Mouse (Mus musculus) T-helper 2 cell (primary cell): ENCODE measurements around the gene Celf2.
"Not testable (repeated sequence)": the region's sequence is repeated elsewhere in the genome, so short reads cannot be mapped to it uniquely, and the experiment has no call there.

Experiments used
- in situ Hi-C: fragments of 300-600 bp; cut with MboI, MseI; formaldehyde crosslinking; loops from one replicate; pipeline ENCODE4 v1.15.1; 2025; ENCODE audit warnings: high pct_unique_total_duplicates

The Celf2 gene

GRCm38 (mm10) chr2:7509463-7509862 lies at the start of gene Celf2:
Celf2 (minus strand) TSS chr2:7509563.
- in situ Hi-C loops = not testable (repeated sequence)

- in situ Hi-C loops = no loop called here
Measured at GRCm38 (mm10) chr2:7555144-7555892, 46.0 kb upstream of the Celf2 start.

GRCm38 (mm10) chr2:7554601-7555000 lies 45.2 kb upstream of the Celf2 start:
- in situ Hi-C loops = no loop called here

- in situ Hi-C loops = no loop called here
Measured at GRCm38 (mm10) chr2:7552887-7553286, 43.5 kb upstream of the Celf2 start.

GRCm38 (mm10) chr2:7548886-7549285 lies 39.5 kb upstream of the Celf2 start:
- in situ Hi-C loops = loop anchor here (5.0 kb wide), 1 partner anchor 88 kb away; no protein-coding TSS in a partner anchor

GRCm38 (mm10) chr2:7534615-7535204 lies 25.3 kb upstream of the Celf2 start:
- in situ Hi-C loops = no loop called here

- in situ Hi-C loops = no loop called here
Measured at GRCm38 (mm10) chr2:7534195-7534594, 24.8 kb upstream of the Celf2 start.

- in situ Hi-C loops = no loop called here
Measured at GRCm38 (mm10) chr2:7531185-7531960, 22.0 kb upstream of the Celf2 start.

GRCm38 (mm10) chr2:7530461-7531184 lies 21.3 kb upstream of the Celf2 start:
- in situ Hi-C loops = no loop called here

- in situ Hi-C loops = no loop called here
Measured at GRCm38 (mm10) chr2:7529637-7530036, 20.3 kb upstream of the Celf2 start.

- in situ Hi-C loops = no loop called here
Measured at GRCm38 (mm10) chr2:7526696-7527095, 17.3 kb upstream of the Celf2 start.

- in situ Hi-C loops = no loop called here
Measured at GRCm38 (mm10) chr2:7519473-7519872, 10.1 kb upstream of the Celf2 start.

GRCm38 (mm10) chr2:7493420-7493819 lies 15.9 kb downstream of the Celf2 start:
- in situ Hi-C loops = no loop called here

- in situ Hi-C loops = no loop called here
Measured at GRCm38 (mm10) chr2:7484974-7485373, 24.4 kb downstream of the Celf2 start.

GRCm38 (mm10) chr2:7482062-7482461 lies 27.3 kb downstream of the Celf2 start:
- in situ Hi-C loops = no loop called here

- in situ Hi-C loops = no loop called here
Measured at GRCm38 (mm10) chr2:7460329-7461056, 48.9 kb downstream of the Celf2 start.

- in situ Hi-C loops = no loop called here
Measured at GRCm38 (mm10) chr2:7438721-7439282, 70.6 kb downstream of the Celf2 start.

- in situ Hi-C loops = no loop called here
Measured at GRCm38 (mm10) chr2:7426481-7426880, 82.9 kb downstream of the Celf2 start.

GRCm38 (mm10) chr2:7400530-7400929 lies 108.8 kb downstream of the Celf2 start:
- in situ Hi-C loops = no loop called here

- in situ Hi-C loops = no loop called here
Measured at GRCm38 (mm10) chr2:7395935-7396334, 113.4 kb downstream of the Celf2 start.

- in situ Hi-C loops = no loop called here
Measured at GRCm38 (mm10) chr2:7395473-7395872, 113.9 kb downstream of the Celf2 start.
